Mouse (Mus musculus) hindbrain, embryonic 16.5 days (tissue): ENCODE results near the gene Pard6b. TPM values are rescaled to one million over a fixed set of nuclear protein-coding genes. Genes with fewer than 3 reads are reported as not detected.

ENCODE experiments used
- ATAC-seq: fragments of 200-750 bp; cut with Nextera tagmentation; 2 replicates; pipeline ENCODE4 v1.8.0; 2017; ENCODE audit warnings: moderate TSS enrichment, moderate library complexity
- H3K27ac ChIP-seq: fragments of 300-500 bp; sonication (generic); 2 replicates; pipeline ENCODE4 v1.5.1; 2014; ENCODE audit warnings: low read depth, mild to moderate bottlenecking, control low read depth, low read length, moderate library complexity
- H3K27me3 ChIP-seq: fragments of 300-500 bp; sonication (generic); replicated peaks from 2 replicates; pipeline ENCODE4 v1.6.1; 2014; ENCODE audit warnings: low read length; ENCODE audit not compliant: control insufficient read depth, insufficient read depth
- H3K36me3 ChIP-seq: fragments of 300-500 bp; sonication (generic); 2 replicates; pipeline ENCODE4 v1.6.1; 2014; ENCODE audit warnings: mild to moderate bottlenecking, low read length, moderate library complexity, mixed read lengths; ENCODE audit not compliant: control insufficient read depth, insufficient read depth
- H3K4me1 ChIP-seq: fragments of 300-500 bp; sonication (generic); 2 replicates; pipeline ENCODE4 v1.6.1; 2014; ENCODE audit warnings: low read depth, low read length; ENCODE audit not compliant: control insufficient read depth, insufficient read depth
- H3K4me2 ChIP-seq: fragments of 300-500 bp; sonication (generic); 2 replicates; pipeline ENCODE4 v1.6.1; 2014; ENCODE audit warnings: mild to moderate bottlenecking, low read length, control low read depth, moderate library complexity
- H3K4me3 ChIP-seq: fragments of 300-500 bp; sonication (generic); 2 replicates; pipeline ENCODE4 v1.5.1; 2014; ENCODE audit warnings: mild to moderate bottlenecking, low read length, control low read depth, moderate library complexity
- H3K9ac ChIP-seq: fragments of 300-500 bp; sonication (generic); 2 replicates; pipeline ENCODE4 v1.6.1; 2014; ENCODE audit warnings: low read depth, mild to moderate bottlenecking, control low read depth, low read length, moderate library complexity
- H3K9me3 ChIP-seq: fragments of 300-500 bp; sonication (generic); 2 replicates; pipeline ENCODE4 v1.6.1; 2014; ENCODE audit warnings: mild to moderate bottlenecking, low read length, moderate library complexity; ENCODE audit not compliant: control insufficient read depth
- WGBS: fragments of 180-500 bp; shearing (Covaris S2); extraction: QIAGEN DNeasy Blood & Tissue Kit; methylation state at CpG from one replicate; pipeline ENCODE4 v1.1.7; 2014; 5-methylcytosine and 5-hydroxymethylcytosine counted together
- polyA plus RNA-seq: library from polyadenylated mRNA; unstranded; fragments of >200 nt; fragmentation: Nextera tagmentation; extraction: Ambion mirVana; gene quantifications from 2 replicates; pipeline ENCODE4 v1.2.1, GENCODE M21; 2015

Gene Pard6b
- polyA plus RNA-seq = 4.5 and 6.6 TPM in 2 replicates

GRCm38 (mm10) chr2:168080431-168081246, at the start of gene Pard6b:
Gene Pard6b (plus strand): TSS chr2:168081004.
- Histone ChIP-seq H3K27ac (peak within 1 kb of the TSS; percentile 96), H3K4me2 (peak within 1 kb of the TSS; percentile 80), H3K36me3 (no peaks in the 10 kb centered on the region), H3K9me3 (no peaks in the 10 kb centered on the region), H3K9ac (peak within 1 kb of the TSS; percentile 88), H3K27me3 (0 out of 2 replicates have a peak, but pooled peaks cover 3% of the 10 kb centered on the region), H3K4me1 (peaks cover 22% of the 10 kb centered on the region), H3K4me3 (peak within 1 kb of the TSS; percentile 76)
- ATAC-seq = peak; percentile 95
- 0% methylated on average over 87 of the region's 110 CpGs for WGBS

- H3K9ac ChIP-seq = no peak overlapping the region
- H3K9me3 ChIP-seq = peaks cover 6% of the 10 kb centered on the region
- H3K27me3 ChIP-seq = no peaks in the 10 kb centered on the region
- no peak overlapping the region for H3K4me2 ChIP-seq
- ATAC-seq = no peak
- no peak overlapping the region for H3K4me3 ChIP-seq
- H3K36me3 ChIP-seq = no peaks in the 10 kb centered on the region
- no peak overlapping the region for H3K27ac ChIP-seq
- H3K4me1 ChIP-seq = no peaks in the 10 kb centered on the region
- WGBS = 62% methylated on average over 2 of the region's 2 CpGs
Measured at GRCm38 (mm10) chr2:168031842-168032241, 49.0 kb upstream of the Pard6b start.

DNA sequence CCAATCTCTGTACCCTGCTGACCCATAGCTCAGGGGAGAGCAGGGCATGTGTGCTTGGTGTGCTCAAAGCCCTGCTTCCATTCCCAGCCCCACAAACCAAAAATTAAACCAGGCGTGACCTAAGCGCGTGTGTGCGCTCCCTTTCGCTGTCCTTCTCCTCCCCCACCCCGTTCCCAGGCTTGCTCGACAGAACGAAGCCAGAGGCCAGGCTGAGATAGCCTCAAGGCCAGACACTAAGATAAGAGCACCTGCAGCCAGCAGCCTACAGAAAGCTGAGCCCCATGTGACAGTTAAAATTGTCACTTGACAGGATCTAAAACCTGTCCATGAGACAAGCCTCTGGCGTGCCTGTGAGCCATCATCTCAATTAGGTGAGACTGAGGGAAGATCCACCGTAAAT, 46.9 kb upstream of the Pard6b start:
- H3K4me1 ChIP-seq = no peaks in the 10 kb centered on the region; the same call in 1 of the 2 replicates
- ATAC-seq = no peak
- no peaks in the 10 kb centered on the region for H3K9me3 ChIP-seq
- no peak overlapping the region for H3K4me3 ChIP-seq
- 63% methylated on average over 10 of the region's 10 CpGs for WGBS
- no peaks in the 10 kb centered on the region for H3K27me3 ChIP-seq
- no peak overlapping the region for H3K9ac ChIP-seq
- no peak overlapping the region for H3K4me2 ChIP-seq
- H3K36me3 ChIP-seq = no peaks in the 10 kb centered on the region
- no peak overlapping the region for H3K27ac ChIP-seq

GRCm38 (mm10) chr2:168035907-168036306, 44.9 kb upstream of the Pard6b start:
- no peak overlapping the region for H3K9ac ChIP-seq
- no peak overlapping the region for H3K4me2 ChIP-seq
- no peaks in the 10 kb centered on the region; the same call in 1 of the 2 replicates for H3K4me1 ChIP-seq
- H3K27me3 ChIP-seq = no peaks in the 10 kb centered on the region
- 84% methylated on average over 6 of the region's 6 CpGs for WGBS
- no peaks in the 10 kb centered on the region for H3K36me3 ChIP-seq
- H3K9me3 ChIP-seq = no peaks in the 10 kb centered on the region
- H3K27ac ChIP-seq = no peak overlapping the region
- no peak overlapping the region for H3K4me3 ChIP-seq
- no peak for ATAC-seq

DNA sequence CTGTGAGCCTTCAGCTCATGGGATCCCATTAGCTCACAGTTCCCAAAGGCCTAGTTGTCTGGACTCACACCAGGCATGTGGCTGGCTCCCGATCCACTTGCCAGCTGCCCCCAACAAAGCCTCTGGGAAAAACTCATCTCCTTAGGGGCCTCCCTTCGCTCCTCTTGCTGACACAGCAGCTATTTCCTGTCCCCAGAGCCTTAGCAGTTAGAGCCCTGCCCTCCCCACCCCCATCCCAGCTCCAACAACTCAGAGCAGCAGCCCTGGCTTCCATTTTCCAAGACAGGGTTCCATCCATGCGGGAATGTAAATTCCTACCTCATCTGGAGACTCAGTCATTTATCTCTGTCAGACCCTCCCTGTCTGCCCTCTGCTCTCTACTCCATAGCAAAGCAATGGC, 43.7 kb upstream of the Pard6b start:
- 28% methylated on average over 3 of the region's 3 CpGs for WGBS
- no peak for ATAC-seq
- H3K27ac ChIP-seq = no peak overlapping the region
- no peaks in the 10 kb centered on the region for H3K27me3 ChIP-seq
- no peaks in the 10 kb centered on the region for H3K9me3 ChIP-seq
- H3K9ac ChIP-seq = no peak overlapping the region
- no peaks in the 10 kb centered on the region; the same call in 1 of the 2 replicates for H3K4me1 ChIP-seq
- no peak overlapping the region for H3K4me3 ChIP-seq
- no peak overlapping the region for H3K4me2 ChIP-seq
- no peaks in the 10 kb centered on the region for H3K36me3 ChIP-seq

DNA sequence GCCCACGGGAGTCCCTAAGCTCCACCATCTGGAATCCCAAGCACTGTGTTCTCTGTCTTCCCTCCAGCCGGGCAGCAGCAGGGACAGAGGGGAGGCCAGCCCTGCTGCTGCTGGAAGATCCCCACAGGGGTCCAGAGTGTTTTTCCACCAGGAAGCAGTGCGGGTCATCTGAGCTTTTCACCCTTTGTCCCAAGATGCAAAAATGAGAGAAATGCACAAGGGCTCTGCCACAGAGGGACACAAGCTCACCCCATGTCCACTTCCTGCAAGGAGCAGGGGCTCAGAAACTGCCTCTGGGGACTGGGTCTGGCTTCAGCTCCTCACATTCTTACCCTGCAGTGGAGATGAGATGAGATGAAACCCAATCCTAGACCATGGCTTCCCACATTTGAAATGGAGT, 40.1 kb upstream of the Pard6b start:
- Histone ChIP-seq H3K27ac (no peak overlapping the region), H3K9me3 (no peaks in the 10 kb centered on the region), H3K9ac (no peak overlapping the region), H3K4me2 (no peak overlapping the region), H3K27me3 (no peaks in the 10 kb centered on the region), H3K36me3 (no peaks in the 10 kb centered on the region), H3K4me3 (no peak overlapping the region), H3K4me1 (peaks cover 3% of the 10 kb centered on the region)
- ATAC-seq = no peak
- WGBS = 45% methylated on average over 3 of the region's 3 CpGs

DNA sequence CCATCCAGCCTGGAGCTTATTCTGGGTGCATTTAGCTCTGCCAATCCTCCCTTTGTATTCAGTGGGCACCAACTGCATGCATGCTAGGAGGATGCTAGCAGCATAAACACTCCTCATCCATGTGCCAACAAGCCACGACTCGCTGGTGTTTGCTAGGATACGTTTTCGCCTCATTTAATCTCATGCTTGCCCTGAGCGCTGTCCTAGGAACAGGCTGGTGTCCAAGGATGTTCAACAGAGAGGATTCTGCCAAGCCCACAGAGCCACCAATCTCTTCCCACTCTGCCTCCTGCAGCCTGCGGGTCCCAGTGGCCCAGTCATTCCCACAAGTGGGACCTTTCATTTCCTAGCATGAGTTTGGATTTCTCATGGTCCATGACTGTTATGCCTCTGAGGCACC, 38.8 kb upstream of the Pard6b start:
- no peaks in the 10 kb centered on the region for H3K27me3 ChIP-seq
- no peak overlapping the region for H3K27ac ChIP-seq
- no peak overlapping the region for H3K9ac ChIP-seq
- H3K4me3 ChIP-seq = no peak overlapping the region
- 47% methylated on average over 6 of the region's 6 CpGs for WGBS
- no peaks in the 10 kb centered on the region for H3K36me3 ChIP-seq
- no peaks in the 10 kb centered on the region for H3K9me3 ChIP-seq
- H3K4me2 ChIP-seq = no peak overlapping the region
- peak; percentile 84 for ATAC-seq
- H3K4me1 ChIP-seq = peaks cover 6% of the 10 kb centered on the region

DNA sequence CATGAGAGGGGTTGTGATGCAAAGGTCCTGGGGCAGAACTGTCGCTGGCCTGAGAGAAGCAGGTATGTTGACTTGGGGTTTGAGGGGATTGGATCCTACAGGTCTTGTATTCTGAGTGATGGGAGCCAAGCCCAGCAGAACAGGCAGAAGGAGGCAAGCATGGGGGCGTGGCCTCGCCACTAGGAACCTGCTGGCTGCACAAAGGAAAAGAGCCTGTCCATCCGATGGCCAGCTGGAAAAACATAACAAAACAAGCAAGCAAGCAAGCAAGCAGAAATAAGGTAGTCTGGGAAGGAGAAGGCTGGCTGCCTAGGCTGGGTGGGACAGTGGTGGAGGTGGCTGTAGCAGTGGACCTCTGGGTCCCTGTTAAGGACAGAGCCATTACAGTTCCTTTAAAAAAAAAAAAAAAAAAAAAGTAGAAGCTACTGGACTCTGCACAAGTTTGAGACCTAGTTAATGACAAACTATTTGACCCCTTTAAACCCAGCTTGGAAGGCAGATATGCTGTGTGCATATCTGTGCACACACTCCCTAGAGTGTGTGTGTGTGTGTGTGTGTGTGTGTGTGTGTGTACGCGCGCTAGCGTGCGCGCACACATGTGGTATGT, 36.0 kb upstream of the Pard6b start:
- no peaks in the 10 kb centered on the region for H3K9me3 ChIP-seq
- H3K4me1 ChIP-seq = peaks cover 10% of the 10 kb centered on the region
- peaks cover 7% of the 10 kb centered on the region for H3K27me3 ChIP-seq
- no peak for ATAC-seq
- WGBS = 70% methylated on average over 10 of the region's 10 CpGs
- H3K4me2 ChIP-seq = no peak overlapping the region
- no peak overlapping the region for H3K9ac ChIP-seq
- H3K4me3 ChIP-seq = no peak overlapping the region
- H3K27ac ChIP-seq = no peak overlapping the region
- H3K36me3 ChIP-seq = no peaks in the 10 kb centered on the region

- Histone ChIP-seq H3K4me3 (no peak overlapping the region), H3K4me2 (no peak overlapping the region), H3K27ac (no peak overlapping the region), H3K27me3 (peaks cover 11% of the 10 kb centered on the region), H3K9me3 (no peaks in the 10 kb centered on the region), H3K9ac (no peak overlapping the region), H3K4me1 (peaks cover 14% of the 10 kb centered on the region), H3K36me3 (no peaks in the 10 kb centered on the region)
- 65% methylated on average over 13 of the region's 13 CpGs for WGBS
- ATAC-seq = no peak
Measured at GRCm38 (mm10) chr2:168045357-168045756, 35.4 kb upstream of the Pard6b start.
